Mouse (Mus musculus): ENCODE measurements around the gene Gtsf2. TPM values are rescaled to one million over a fixed set of nuclear protein-coding genes. Genes with fewer than 3 reads are reported as not detected.

The Gtsf2 gene
- total RNA-seq, 2 experiments from 2014 or later: not detected

GRCm38 (mm10) chr15:103401361-103401760 is 46.9 kb downstream of the Gtsf2 start:
- no peak for DNase-seq
- intact Hi-C loops (cut with DNase I): no loop called here

GRCm38 (mm10) chr15:103393577-103393976 is 54.7 kb downstream of the Gtsf2 start:
- intact Hi-C loops (cut with DNase I): no loop called here
- DNase-seq: no peak

Other genes with a start within 250 kb of the Gtsf2 start
- 100 to 1,000 TPM; 219 to 230 TPM for gene Cbx5, start 208.7 kb downstream of the Gtsf2 start, total RNA-seq (2021)
- 100 to 1,000 TPM; 690 to 711 TPM for gene Hnrnpa1, start 208.0 kb downstream of the Gtsf2 start, total RNA-seq (2021)
- gene Nfe2, start 190.1 kb downstream of the Gtsf2 start, total RNA-seq (2021): not detected
- 100 to 1,000 TPM; 105 to 107 TPM for gene Copz1, start 175.8 kb downstream of the Gtsf2 start, total RNA-seq (2021)
- under 1 TPM; 0.44 to 0.46 TPM for gene Gpr84, start 137.9 kb downstream of the Gtsf2 start, total RNA-seq (2021)
- gene Zfp385a, start 108.4 kb downstream of the Gtsf2 start, total RNA-seq (2021): 10 to 100 TPM; 47.8 to 52.7 TPM
- gene Itga5, start 81.7 kb downstream of the Gtsf2 start, total RNA-seq (2021): 1 to 10 TPM; 7.4 to 7.6 TPM
- gene Gtsf1, start 18.0 kb downstream of the Gtsf2 start, total RNA-seq (2021): not detected
- 1 to 10 TPM; 3.3 to 4.4 TPM for gene Nckap1l, start 5.3 kb upstream of the Gtsf2 start, total RNA-seq (2021)
- 10 to 100 TPM; 52.8 to 58.1 TPM for gene Pde1b, start 54.6 kb upstream of the Gtsf2 start, total RNA-seq (2021)
- 100 to 1,000 TPM; 144 to 153 TPM for gene Ppp1r1a, start 89.5 kb upstream of the Gtsf2 start, total RNA-seq (2021)
- not detected for gene Glycam1, start 116.6 kb upstream of the Gtsf2 start, total RNA-seq (2021)